Mouse (Mus musculus) cerebellum, postnatal 25 days (tissue): ENCODE data around the gene Fcrl5.
A peak's percentile ranks its signal among the peaks of the same experiment; 100 is the strongest.
"Not testable (repeated sequence)": the region's sequence is repeated elsewhere in the genome, so short reads cannot be mapped to it uniquely, and the experiment has no call there.

Source experiments
- DNase-seq, 2 experiments: peaks; one replicate each; pipeline ENCODE4 v3.0.0; 2021; ENCODE audit warnings: mixed read lengths in 2 of 2

The Fcrl5 gene

DNA sequence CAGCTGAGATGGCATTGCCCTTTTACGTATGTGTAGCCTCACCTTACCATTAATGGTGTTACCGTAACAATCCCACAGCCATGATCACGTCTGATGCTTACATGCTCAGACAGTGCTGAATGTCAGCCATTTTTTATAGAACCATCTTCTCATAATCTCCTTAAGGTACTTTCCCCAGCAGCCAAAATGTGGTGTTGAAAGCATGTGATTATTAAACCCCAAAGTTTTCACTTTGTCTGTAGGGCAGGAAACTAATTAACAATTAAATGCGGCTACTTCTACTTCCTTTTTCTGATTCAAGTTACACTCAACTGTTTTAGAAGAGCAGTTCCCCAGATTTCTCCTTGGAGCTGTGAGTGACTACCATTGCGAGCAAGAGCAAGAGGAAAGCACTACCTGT lies at the start of gene Fcrl5:
TSS of gene Fcrl5 (plus strand) at position 295 of the 400 bp plus-strand sequence.
- DNase-seq, result no peak

DNA sequence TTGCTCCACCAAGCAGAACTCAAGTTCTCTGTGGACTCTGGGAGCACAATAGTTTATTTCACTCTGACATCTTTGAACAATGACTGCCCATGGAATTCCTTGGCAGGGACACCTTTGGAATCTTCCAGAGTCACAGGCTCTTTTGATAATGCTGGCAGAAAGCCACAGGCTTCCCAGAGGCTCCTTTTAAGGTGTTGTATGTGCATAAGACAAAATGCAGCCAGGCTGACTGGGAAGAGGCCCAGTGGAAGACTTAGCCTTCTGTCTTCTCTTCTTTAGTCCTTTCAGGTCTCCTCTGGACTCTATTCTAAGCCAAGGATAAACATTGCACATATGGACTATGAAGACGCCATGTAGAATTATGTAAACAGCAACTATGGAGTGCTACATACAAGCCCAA lies 44.6 kb upstream of the Fcrl5 start:
- DNase-seq, result no peak

DNA sequence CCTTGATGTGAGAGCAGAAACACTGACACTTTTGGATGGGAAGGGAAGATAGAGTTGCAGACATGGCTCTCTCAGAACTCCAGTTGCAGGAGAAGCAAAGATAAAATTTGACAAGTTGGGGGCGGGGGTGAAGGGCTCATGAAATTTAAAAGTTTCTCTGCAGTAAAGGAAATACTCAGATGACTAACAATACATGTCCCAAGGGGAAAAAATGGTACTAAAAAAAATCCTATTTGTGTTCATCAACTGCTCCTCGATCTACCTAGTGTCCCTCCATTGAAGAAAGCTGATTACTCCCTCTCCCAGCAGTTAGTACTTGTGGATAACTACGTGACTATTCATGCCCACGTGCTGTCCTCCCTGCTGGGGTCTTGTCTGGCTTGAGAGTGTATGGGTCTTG lies 36.8 kb upstream of the Fcrl5 start:
- DNase-seq, result no peak

DNA sequence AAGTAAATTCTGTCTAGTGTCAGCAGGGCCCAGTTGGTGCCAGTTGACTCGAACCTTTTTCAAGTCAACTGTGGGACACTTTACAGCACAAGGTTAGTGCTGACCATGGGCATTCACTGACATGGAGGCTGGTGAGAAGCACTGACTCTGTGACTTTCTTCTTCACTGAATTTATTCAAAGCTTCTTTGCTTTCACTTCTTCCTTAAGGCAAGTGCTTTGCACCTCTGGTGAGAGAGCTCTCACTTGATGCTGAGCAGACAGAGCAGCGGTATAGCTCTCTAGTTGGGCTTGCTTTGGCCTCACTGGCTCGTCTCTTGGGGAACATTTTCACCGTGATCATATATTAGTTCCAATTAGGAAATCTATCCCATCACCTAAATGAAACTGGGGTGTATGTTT lies 35.7 kb upstream of the Fcrl5 start:
- no peak for DNase-seq

DNA sequence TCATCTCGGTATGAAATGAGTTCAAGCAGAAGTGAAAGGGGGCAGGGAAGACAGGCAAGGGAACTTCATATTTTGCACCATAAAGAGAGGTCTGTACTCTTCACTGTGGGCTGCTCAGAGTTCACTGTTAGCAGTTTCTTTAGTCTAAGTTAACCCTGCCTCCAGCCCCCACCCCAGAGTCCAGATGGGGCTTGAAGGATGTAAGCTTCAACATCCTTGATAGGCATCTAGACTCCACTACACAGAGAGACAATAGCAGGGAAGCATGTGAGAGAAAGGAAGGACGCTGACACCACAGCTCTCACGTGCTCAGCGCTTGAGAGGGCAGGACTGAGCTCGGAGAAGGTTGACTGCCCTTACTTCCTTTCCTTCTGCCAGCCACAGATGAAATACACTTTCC lies 34.3 kb upstream of the Fcrl5 start:
- no peak for DNase-seq

DNA sequence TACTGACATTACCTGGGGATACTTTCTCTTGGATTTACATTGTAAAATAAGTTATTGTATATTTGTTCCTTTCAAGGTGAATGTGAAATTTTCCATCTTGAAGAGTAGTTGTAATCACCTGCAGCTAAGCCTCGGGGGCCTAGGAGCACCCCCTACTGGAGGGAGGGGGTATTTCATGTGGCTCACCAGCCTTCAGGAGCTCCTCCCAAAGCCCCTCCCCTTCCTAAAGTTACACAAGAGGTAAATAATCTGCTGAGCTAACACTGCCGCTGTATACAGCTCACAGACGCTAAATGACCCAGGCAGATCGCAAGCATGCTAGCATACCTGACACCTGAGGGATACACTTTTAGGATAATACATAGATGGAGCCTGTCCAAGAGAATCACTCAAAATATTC lies 27.4 kb upstream of the Fcrl5 start:
- no peak for DNase-seq

DNA sequence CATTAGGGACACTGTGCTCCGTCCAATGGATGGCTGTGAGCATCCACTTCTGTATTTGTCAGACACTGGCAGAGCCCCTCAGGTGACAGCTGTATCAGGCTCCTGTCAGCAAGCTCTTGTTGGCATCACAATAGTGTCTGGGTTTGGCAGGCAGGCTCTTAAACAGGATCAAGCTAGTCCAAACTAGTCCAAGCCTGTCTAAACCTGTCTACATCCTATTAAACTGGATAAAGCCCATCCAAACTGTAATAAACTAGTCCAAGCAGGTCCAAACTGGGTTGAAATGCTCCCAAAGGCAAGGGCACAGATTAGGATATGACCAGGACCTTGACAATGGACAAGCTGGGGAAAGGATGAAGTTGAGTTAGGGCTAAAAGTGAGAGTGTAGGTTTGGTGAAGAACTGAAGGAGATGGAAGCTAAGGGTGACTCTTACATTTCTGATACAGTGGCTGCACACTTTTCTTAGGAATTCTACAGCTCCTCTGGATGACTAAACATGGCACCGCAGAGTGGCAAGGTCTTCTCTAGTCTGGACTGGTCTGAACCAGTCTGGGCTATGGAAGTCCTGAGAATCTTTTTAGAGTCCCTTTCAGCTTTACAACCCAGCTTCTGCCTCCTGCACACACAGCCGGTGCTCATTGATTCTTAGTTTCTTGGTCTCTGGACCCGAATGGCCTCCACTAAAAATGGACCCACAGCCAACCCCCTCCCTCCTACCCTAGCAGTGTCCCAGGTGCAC lies 26.2 kb upstream of the Fcrl5 start:
- DNase-seq, result no peak

DNA sequence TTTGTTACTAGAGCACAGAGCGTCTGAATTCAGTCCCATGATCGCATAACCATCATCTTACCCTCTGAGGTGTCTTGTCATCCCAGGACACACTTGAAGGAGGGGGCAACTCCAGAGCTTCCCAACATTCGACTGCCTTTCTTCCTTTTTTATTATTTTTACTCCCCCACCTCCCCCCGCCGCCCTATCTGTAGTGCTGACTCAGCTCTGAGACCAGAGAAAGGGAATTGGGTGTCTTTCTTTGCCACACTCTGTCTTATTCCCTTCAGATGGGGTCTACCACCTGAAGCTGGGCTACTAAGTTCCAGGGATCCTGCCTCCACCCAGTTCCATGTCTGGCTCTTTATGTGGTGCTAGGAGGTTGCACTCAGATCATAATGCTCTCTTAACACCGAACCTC lies 25.0 kb upstream of the Fcrl5 start:
- no peak for DNase-seq

DNA sequence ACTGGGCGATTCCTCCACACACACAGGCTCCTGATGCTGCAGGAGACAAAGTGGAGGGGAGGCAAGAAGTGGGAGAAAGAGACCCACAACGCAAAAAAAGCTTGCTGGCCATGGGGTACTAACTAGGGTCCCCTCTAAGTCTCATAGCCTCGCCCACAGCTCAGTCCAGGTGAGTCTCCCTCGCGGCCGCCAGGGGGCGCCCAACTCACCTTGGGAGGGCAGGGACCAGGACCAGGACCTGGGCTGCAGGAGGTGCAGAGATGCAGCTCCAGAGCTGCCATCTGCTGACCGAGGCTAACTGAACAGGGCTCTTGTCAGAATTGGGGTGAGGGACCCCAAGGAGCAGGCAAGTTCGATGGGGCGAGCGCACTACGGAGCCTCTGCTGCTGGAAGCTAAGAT lies 24.4 kb upstream of the Fcrl5 start:
- DNase-seq, result peak; percentile 48 to 68

DNA sequence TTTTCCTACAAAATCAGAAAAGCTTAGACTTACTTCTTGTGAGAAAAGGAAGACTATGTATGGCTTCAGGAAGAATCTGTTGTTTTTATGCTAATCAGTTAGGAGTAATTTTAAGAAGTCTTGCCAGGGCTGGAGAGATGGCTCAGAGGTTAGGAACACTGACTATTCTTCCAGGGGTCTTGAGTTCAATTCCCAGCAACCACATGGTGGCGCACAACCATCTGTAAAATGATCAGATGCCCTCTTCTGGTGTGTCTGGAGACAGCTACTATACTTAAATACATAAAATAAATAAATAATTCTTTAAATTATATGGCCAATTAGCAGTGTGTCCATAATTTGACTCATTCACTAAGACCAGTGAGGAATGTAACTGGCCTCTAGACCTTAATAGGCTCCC lies 14.9 kb upstream of the Fcrl5 start:
- no peak for DNase-seq

DNA sequence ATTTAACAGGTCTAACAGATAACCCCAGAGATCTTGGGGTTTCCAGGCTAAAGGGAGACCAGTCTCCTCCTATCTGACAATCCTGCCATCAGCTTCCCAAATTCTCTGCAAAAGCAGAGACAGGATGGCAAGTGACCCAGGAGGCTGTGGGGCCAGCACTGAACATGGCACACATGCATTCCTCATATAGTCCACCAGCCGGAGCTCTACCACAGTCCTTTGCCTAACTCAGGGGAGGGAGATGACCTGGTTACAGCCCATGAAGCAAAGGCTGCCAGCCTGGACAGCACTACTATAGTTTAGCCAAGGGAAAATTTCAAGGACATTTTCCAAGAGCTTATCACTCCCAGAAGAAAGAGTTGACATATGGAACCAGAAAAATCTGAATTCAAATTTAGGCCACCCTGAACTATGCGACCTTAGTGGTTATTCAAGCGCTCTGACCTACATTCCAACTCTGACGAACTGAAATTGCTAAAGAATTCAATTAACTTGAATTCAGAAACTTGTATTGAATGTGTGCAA lies 13.1 kb upstream of the Fcrl5 start:
- peak in 1 of 2 experiments; percentile 9 for DNase-seq

DNA sequence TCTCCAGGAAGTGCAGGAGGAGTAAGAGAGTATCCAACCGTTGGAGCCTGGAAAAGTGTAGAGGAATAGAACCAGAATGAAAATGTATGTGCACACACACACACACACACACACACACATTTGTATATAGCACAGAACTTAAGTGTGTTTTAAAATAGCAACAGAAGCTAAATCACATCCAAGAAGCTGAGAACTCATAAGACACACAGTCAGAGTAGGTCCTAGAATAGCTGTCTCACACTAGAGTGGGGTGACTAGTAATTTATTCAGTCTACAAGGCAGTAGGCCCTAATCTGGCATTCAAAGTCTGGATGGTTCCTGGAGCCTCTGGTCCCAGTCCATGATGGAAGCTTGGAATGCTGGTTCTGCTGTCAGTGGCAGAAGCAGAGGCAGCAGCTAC lies 5.0 kb downstream of the Fcrl5 start:
- no peak for DNase-seq

DNA sequence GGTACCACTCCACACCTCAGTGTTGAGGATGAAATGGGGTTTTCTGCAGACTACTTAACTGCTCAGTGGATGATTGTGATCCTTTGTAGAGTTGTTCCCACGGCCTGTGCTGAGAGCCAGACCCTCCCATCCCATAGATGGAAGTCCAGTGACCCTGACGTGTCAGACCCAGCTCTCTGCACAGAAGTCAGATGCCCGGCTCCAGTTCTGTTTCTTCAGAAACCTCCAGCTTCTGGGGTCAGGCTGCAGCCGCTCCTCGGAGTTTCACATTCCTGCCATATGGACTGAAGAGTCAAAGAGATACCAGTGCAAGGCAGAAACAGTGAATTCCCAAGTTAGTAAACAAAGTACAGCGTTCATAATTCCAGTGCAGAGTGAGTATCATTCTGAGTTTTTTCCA lies 8.4 kb downstream of the Fcrl5 start:
- no peak for DNase-seq

DNA sequence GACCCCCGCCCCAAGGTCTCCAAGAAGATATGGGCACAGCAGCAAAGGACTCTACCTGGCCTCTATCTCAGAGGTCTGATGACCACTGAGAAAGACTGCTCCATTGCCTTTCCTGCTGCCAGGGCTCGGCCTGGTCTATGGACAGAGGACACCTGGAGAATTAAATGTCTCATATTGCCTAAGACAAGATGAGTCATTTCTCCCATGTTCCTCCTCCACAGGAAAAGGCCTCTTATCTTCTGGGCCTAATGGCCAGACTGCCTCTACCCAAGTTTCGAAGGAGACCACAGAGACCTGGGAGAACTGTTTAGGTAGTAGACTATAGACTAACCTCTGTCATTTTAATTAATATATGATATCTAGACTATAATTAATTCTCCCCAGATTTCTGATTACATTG lies 29.9 kb downstream of the Fcrl5 start:
- DNase-seq, result no peak

DNA sequence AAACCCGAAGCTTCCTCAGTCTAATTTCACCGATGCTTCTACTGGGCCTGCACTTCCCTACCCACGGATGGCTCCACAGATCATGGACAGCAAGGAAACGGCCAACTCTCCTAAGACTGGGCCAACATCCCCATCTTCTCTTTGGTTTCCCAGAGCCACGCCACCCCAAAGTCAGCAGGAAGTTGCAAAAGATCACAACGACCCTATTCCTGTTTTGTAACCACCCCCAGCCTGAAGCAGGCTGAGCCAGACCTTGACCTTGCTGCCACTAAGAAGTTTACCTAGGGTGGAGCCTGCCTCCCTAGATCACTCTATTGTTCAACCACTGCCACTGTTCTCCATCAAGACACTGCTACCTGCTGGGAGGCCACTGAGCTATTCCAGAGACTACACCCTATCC lies 31.4 kb downstream of the Fcrl5 start:
- no peak for DNase-seq

DNA sequence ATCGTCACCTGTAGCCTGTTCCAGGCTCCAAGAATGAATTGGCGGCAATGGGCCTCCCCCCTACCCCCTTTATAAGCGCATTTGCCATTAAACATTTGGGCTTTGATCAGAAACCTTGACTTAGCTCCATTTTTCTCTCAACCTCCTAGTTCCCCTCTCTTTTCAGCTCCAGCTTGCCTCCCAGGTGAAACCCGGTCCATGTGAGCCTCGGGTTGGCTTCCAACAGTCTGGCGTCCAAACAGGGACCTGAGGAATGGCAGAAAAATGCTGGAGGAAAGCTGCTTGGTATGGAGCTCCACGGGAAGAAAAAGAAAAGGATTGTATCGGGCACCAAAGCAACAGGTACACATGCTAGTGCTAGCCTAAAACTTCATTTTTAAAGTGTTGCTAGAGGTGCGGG lies 31.8 kb downstream of the Fcrl5 start:
- no peak for DNase-seq

DNA sequence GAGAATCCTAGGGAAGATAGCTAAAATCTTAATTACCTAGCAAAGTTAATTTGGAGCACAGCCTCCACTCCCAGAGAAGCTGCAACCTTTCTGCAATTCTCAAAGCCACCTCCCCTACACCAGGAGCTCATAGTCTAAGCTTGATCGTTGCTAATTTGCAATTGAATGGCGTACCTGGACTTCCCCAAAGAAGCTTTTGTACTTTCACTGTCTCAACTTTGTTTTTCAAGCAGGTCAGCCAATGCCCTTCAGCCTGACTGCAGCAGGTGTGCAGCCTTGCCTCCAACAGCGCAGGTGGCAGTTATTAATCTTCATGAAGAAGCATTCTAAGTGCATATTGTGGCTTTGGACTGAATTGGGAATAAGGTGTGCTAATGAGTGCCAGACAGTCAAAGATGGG lies 42.4 kb downstream of the Fcrl5 start:
- not testable (repeated sequence) for DNase-seq

DNA sequence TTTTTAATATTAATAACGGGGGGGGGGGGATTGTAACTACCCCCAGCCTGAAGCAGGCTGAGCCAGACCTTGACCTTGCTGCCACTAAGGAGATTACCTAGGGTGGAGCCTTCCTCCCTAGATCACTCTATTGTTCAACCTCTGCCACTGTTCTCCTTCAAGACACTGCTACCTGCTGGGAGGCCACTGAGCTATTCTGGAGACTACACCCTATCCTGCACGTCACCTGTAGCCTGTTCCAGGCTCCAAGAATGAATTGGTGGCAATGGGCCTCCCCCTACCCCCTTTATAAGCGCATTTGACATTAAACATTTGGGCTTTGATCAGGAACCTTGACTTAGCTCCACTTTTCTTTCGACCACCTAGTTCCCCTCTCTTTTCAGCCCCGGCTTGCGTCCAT lies 43.0 kb downstream of the Fcrl5 start:
- not testable (repeated sequence) for DNase-seq

DNA sequence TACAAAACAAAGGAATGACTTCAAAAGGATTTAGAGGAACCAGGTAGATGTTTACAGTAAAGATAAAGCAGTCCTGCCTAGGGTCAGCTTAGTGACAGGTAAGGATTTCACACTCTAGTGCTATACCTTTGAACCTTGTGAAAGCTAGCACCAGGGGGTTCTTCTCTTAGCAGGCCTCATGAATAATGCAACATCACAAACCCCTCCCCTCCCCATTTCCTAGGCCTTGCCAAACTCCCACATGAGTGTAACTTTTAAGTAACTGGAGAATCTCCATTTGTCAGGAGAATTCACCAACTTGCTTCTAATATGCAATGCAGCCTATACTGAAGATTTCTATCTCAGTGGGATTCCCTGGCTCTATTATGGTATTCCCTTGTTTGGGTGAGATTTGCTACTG lies 43.7 kb downstream of the Fcrl5 start:
- not testable (repeated sequence) for DNase-seq

DNA sequence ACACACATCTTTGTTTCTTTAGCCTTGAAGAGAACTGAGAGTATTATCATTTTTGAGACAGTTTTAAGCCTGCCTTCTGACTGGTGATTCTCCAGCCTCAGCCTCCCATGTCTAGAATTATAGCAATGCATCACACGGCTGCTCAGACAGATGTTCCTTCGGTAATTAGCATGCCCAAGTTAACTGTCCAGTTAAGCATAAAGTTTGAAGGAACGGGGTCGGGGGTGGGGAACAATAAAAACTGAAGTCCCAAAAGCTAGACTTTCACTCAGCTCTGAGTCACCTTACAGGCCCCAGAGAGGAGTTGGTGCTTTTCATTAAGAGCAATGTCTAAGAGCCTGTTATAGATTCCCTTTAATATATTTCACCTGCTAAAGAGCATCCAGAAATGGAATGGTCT lies 51.8 kb downstream of the Fcrl5 start:
- DNase-seq, result no peak

DNA sequence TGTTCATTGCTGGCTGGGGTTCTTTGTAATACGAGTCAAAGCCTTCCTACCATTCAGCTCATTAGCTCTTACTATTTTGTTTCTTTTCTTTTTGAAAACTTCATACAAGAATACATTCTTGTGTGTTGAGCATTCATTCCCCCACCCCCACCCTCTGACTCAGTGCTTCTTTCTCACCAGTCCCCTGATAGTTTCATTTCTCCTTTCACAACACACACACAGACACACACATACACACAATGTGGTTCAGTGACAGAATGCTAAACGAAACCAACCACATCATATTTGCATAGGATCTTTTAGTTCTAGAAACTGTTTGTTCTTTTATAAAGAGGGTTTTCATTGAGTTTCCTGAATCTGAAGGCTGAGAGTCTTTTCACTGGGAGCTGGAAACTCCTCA lies 52.3 kb downstream of the Fcrl5 start:
- no peak for DNase-seq

DNA sequence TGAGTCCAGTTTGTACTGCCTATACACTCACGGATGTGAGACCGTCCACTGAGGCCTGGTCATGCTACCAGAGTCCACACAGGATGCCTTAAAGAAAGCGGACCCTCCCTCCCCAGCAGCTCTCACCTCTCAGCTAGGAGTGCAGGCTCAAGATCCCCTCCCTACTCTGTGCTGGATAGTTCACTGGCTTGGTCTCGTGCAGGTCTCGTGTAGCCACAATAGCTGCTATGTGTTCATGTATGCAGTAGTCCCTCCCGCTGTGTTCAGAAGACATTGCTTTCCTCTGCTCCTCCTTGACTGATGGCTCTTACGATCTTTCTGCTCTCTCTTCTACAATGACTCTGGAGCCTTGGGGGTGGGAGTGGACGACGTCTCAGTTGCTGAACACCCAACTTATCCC lies 62.7 kb downstream of the Fcrl5 start:
- DNase-seq, result no peak

DNA sequence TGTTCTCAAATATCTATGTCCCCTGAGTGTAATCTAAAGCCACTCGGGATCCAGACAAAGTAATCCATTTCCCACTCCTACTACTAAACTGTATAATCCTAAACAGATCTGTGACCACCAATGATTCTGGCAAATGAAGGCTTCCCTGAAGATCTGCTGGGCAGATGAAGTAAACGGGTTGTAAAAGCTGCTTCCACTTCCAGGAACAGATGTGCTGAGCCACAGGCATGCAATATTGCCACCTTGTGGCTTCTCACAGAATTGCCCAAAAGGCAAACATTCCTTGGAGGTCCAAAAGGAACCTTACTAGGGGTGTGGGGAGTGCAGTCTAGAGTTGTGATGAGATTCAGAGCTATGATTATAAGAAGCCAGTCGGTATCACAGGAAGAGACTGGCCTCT lies 63.5 kb downstream of the Fcrl5 start:
- DNase-seq, result peak; percentile 61 to 79

DNA sequence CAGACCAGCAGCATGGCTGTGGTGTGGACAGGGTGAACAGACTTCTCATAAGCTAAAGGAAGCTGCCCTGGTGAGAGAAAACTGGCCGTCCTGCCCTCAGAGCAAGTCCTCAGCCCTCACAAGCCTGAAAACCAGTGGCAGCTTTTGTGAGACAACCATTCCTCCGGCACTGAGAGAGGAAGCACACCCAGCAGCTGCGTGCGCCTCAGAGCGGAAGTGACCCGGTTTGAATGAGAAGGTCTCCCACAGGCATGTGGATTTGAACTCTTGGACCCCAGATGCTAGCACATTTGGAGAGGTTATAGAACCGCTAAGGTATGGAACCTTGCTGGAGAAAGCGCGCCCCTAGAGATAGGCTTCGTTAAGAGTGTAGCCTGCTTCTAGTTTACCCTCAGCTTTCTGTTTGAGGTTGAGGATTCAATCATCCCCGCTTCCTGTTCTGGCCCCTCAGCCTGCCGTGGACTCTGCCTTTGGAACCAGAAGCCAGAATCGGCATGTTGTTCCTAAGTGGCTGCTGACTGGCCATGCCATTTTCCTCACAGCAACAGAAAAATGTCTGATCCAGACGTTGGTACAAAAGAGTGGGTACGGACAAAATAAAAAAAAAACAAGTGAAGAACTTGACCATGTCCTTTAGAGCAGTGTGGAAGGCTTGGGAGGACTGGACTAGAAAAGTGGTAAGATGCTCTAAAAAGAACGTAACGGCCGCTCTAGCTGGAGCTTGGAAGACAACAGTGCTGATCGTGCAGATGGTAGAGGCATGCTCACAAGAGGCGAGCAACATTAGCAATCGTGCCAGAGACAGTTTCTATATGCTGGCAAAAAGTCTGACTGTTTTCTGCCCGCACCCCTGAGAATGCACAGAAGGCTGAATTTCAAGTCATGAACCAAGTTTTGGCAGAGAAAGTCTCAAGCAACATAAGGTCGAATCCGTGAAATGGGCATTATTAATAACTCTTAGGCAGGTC lies 64.8 kb downstream of the Fcrl5 start:
- no peak for DNase-seq
